Mouse (Mus musculus) gastrocnemius, postnatal 25 days (tissue): ENCODE data around the gene Txndc2. TPM values are rescaled to one million over a fixed set of nuclear protein-coding genes. Genes with fewer than 3 reads are reported as not detected.
"Not testable (repeated sequence)": the region's sequence is repeated elsewhere in the genome, so short reads cannot be mapped to it uniquely, and the experiment has no call there.

Experiments
- DNase-seq: peaks from one replicate; pipeline ENCODE4 v3.0.0; 2022
- total RNA-seq, 2 experiments: library from RNA; stranded (reverse); gene quantifications; 1 replicate in 1 of 2; 2 replicates in 1 of 2; pipeline ENCODE4 v1.2.3; 2021

Txndc2 gene
- total RNA-seq, 2 experiments from 2014 or later, result not detected

- no peak for DNase-seq
Observed at GRCm38 (mm10) chr17:65656076-65656475, 14.1 kb upstream of the Txndc2 start.

- DNase-seq, result no peak
Observed at GRCm38 (mm10) chr17:65655608-65656007, 13.6 kb upstream of the Txndc2 start.

GRCm38 (mm10) chr17:65650598-65650997, 8.6 kb upstream of the Txndc2 start:
- DNase-seq, result no peak

- peak; percentile 27 for DNase-seq
Observed at GRCm38 (mm10) chr17:65649175-65649493, 7.2 kb upstream of the Txndc2 start.

- no peak for DNase-seq
Observed at GRCm38 (mm10) chr17:65648371-65649174, 6.6 kb upstream of the Txndc2 start.

GRCm38 (mm10) chr17:65647961-65648360, 6.0 kb upstream of the Txndc2 start:
- DNase-seq, result no peak

- DNase-seq, result no peak
Observed at GRCm38 (mm10) chr17:65647226-65647625, 5.3 kb upstream of the Txndc2 start.

GRCm38 (mm10) chr17:65643579-65643978, 1.6 kb upstream of the Txndc2 start:
- DNase-seq, result no peak

GRCm38 (mm10) chr17:65643051-65643521, 1.1 kb upstream of the Txndc2 start:
- peak; percentile 29 for DNase-seq

- DNase-seq, result no peak
Observed at GRCm38 (mm10) chr17:65642578-65642991, 617 bp upstream of the Txndc2 start.

- no peak for DNase-seq
Observed at GRCm38 (mm10) chr17:65639144-65639543, 2.8 kb downstream of the Txndc2 start.

- DNase-seq, result no peak
Observed at GRCm38 (mm10) chr17:65635715-65636360, 6.1 kb downstream of the Txndc2 start.

- no peak for DNase-seq
Observed at GRCm38 (mm10) chr17:65629943-65630342, 12.0 kb downstream of the Txndc2 start.

GRCm38 (mm10) chr17:65628823-65629532, 13.0 kb downstream of the Txndc2 start:
- not testable (repeated sequence) for DNase-seq

- DNase-seq, result no peak
Observed at GRCm38 (mm10) chr17:65626301-65626700, 15.7 kb downstream of the Txndc2 start.

GRCm38 (mm10) chr17:65625563-65625962, 16.4 kb downstream of the Txndc2 start:
- DNase-seq, result no peak

GRCm38 (mm10) chr17:65623130-65623529, 18.8 kb downstream of the Txndc2 start:
- no peak for DNase-seq

GRCm38 (mm10) chr17:65618431-65618830, 23.5 kb downstream of the Txndc2 start:
- no peak for DNase-seq

GRCm38 (mm10) chr17:65615678-65616077, 26.3 kb downstream of the Txndc2 start:
- no peak for DNase-seq

GRCm38 (mm10) chr17:65614431-65614830, 27.5 kb downstream of the Txndc2 start:
- no peak for DNase-seq

GRCm38 (mm10) chr17:65613463-65614412, 28.2 kb downstream of the Txndc2 start, which contains the start of gene Vapa:
TSS of gene Vapa (minus strand) at chr17:65613555.
- peak; percentile 98 for DNase-seq

GRCm38 (mm10) chr17:65613142-65613462, 28.9 kb downstream of the Txndc2 start:
- DNase-seq, result no peak
